Mouse (Mus musculus): ENCODE data around the gene B830017H08Rik. TPM values are rescaled to one million over a fixed set of nuclear protein-coding genes. Genes with fewer than 3 reads are reported as not detected.

Gene B830017H08Rik
- polyA plus RNA-seq, 1 experiment from 2014 or later = 1.5 TPM

- WGBS = 92% methylated on average over 2 of the region's 2 CpGs
- Histone ChIP-seq H3K27me3 (replicated peaks; ENCODE audit: control insufficient read depth, insufficient read depth, low read length) (no peaks in the 10 kb centered on the region), H3K4me1 (replicated peaks; ENCODE audit: control insufficient read depth, insufficient read depth, low read length) (no peaks in the 10 kb centered on the region), H3K4me2 (ENCODE audit: low read length) (no peak overlapping the region), H3K36me3 (ENCODE audit: control insufficient read depth, insufficient read depth) (no peaks in the 10 kb centered on the region), H3K9me3 (ENCODE audit: control insufficient read depth, low read length) (no peaks in the 10 kb centered on the region), H3K4me3 (replicated peaks; ENCODE audit: low read length) (no peak overlapping the region), H3K27ac (ENCODE audit: low read length) (no peak overlapping the region), H3K9ac (replicated peaks; ENCODE audit: low read depth, low read length) (no peak overlapping the region)
- no peak for ATAC-seq
Measured at GRCm38 (mm10) chr16:17865293-17865692, 32.4 kb downstream of the B830017H08Rik start.

- no peak overlapping the region for H3K9ac ChIP-seq (replicated peaks; ENCODE audit: low read depth, low read length)
- H3K27ac ChIP-seq (ENCODE audit: low read length) = no peak overlapping the region
- H3K9me3 ChIP-seq (ENCODE audit: control insufficient read depth, low read length) = no peaks in the 10 kb centered on the region
- peaks cover 3% of the 10 kb centered on the region; the same call in 1 of the 2 replicates for H3K36me3 ChIP-seq (ENCODE audit: control insufficient read depth, insufficient read depth)
- WGBS = 74% methylated on average over 6 of the region's 6 CpGs
- no peak for ATAC-seq
- no peaks in the 10 kb centered on the region for H3K4me1 ChIP-seq (replicated peaks; ENCODE audit: control insufficient read depth, insufficient read depth, low read length)
- no peak overlapping the region for H3K4me3 ChIP-seq (replicated peaks; ENCODE audit: low read length)
- H3K27me3 ChIP-seq (replicated peaks; ENCODE audit: control insufficient read depth, insufficient read depth, low read length) = no peaks in the 10 kb centered on the region
- no peak overlapping the region for H3K4me2 ChIP-seq (ENCODE audit: low read length)
Measured at GRCm38 (mm10) chr16:17865770-17866169, 32.8 kb downstream of the B830017H08Rik start.

GRCm38 (mm10) chr16:17871248-17871647, 38.3 kb downstream of the B830017H08Rik start:
- no peaks in the 10 kb centered on the region for H3K27me3 ChIP-seq (replicated peaks; ENCODE audit: control insufficient read depth, insufficient read depth, low read length)
- WGBS = 95% methylated on average over 5 of the region's 5 CpGs
- no peak overlapping the region for H3K4me2 ChIP-seq (ENCODE audit: low read length)
- ATAC-seq = no peak
- H3K9me3 ChIP-seq (ENCODE audit: control insufficient read depth, low read length) = no peaks in the 10 kb centered on the region
- H3K4me3 ChIP-seq (replicated peaks; ENCODE audit: low read length) = no peak overlapping the region
- no peak overlapping the region for H3K27ac ChIP-seq (ENCODE audit: low read length)
- H3K4me1 ChIP-seq (replicated peaks; ENCODE audit: control insufficient read depth, insufficient read depth, low read length) = no peaks in the 10 kb centered on the region
- H3K36me3 ChIP-seq (ENCODE audit: control insufficient read depth, insufficient read depth) = peaks cover 4% of the 10 kb centered on the region; the same call in 1 of the 2 replicates
- H3K9ac ChIP-seq (replicated peaks; ENCODE audit: low read depth, low read length) = no peak overlapping the region

- no peaks in the 10 kb centered on the region for H3K9me3 ChIP-seq (ENCODE audit: control insufficient read depth, low read length)
- H3K27me3 ChIP-seq (replicated peaks; ENCODE audit: control insufficient read depth, insufficient read depth, low read length) = no peaks in the 10 kb centered on the region
- H3K4me1 ChIP-seq (replicated peaks; ENCODE audit: control insufficient read depth, insufficient read depth, low read length) = no peaks in the 10 kb centered on the region
- peaks cover 4% of the 10 kb centered on the region; the same call in 1 of the 2 replicates for H3K36me3 ChIP-seq (ENCODE audit: control insufficient read depth, insufficient read depth)
- ATAC-seq = no peak
- 74% methylated on average over 4 of the region's 4 CpGs for WGBS
- H3K4me3 ChIP-seq (replicated peaks; ENCODE audit: low read length) = no peak overlapping the region
- H3K27ac ChIP-seq (ENCODE audit: low read length) = no peak overlapping the region
- no peak overlapping the region for H3K9ac ChIP-seq (replicated peaks; ENCODE audit: low read depth, low read length)
- no peak overlapping the region for H3K4me2 ChIP-seq (ENCODE audit: low read length)
Measured at GRCm38 (mm10) chr16:17872995-17873394, 40.1 kb downstream of the B830017H08Rik start.

- H3K9ac ChIP-seq (replicated peaks; ENCODE audit: low read depth, low read length) = no peak overlapping the region
- peaks cover 4% of the 10 kb centered on the region; the same call in 1 of the 2 replicates for H3K36me3 ChIP-seq (ENCODE audit: control insufficient read depth, insufficient read depth)
- WGBS = 89% methylated on average over 4 of the region's 4 CpGs
- no peak for ATAC-seq
- H3K9me3 ChIP-seq (ENCODE audit: control insufficient read depth, low read length) = no peaks in the 10 kb centered on the region
- no peak overlapping the region for H3K27ac ChIP-seq (ENCODE audit: low read length)
- no peak overlapping the region for H3K4me3 ChIP-seq (replicated peaks; ENCODE audit: low read length)
- no peaks in the 10 kb centered on the region for H3K27me3 ChIP-seq (replicated peaks; ENCODE audit: control insufficient read depth, insufficient read depth, low read length)
- H3K4me1 ChIP-seq (replicated peaks; ENCODE audit: control insufficient read depth, insufficient read depth, low read length) = no peaks in the 10 kb centered on the region
- no peak overlapping the region for H3K4me2 ChIP-seq (ENCODE audit: low read length)
Measured at GRCm38 (mm10) chr16:17875174-17875573, 42.3 kb downstream of the B830017H08Rik start.

- Histone ChIP-seq H3K27me3 (replicated peaks; ENCODE audit: control insufficient read depth, insufficient read depth, low read length) (no peaks in the 10 kb centered on the region), H3K9me3 (ENCODE audit: control insufficient read depth, low read length) (no peaks in the 10 kb centered on the region), H3K27ac (ENCODE audit: low read length) (no peak overlapping the region), H3K4me1 (replicated peaks; ENCODE audit: control insufficient read depth, insufficient read depth, low read length) (no peaks in the 10 kb centered on the region), H3K9ac (replicated peaks; ENCODE audit: low read depth, low read length) (no peak overlapping the region), H3K4me3 (replicated peaks; ENCODE audit: low read length) (no peak overlapping the region), H3K36me3 (ENCODE audit: control insufficient read depth, insufficient read depth) (no peaks in the 10 kb centered on the region), H3K4me2 (ENCODE audit: low read length) (no peak overlapping the region)
- ATAC-seq = no peak
- 97% methylated on average over 1 of the region's 1 CpGs for WGBS
Measured at GRCm38 (mm10) chr16:17876096-17876495, 43.2 kb downstream of the B830017H08Rik start.

- no peak overlapping the region for H3K27ac ChIP-seq (ENCODE audit: low read length)
- H3K27me3 ChIP-seq (replicated peaks; ENCODE audit: control insufficient read depth, insufficient read depth, low read length) = no peaks in the 10 kb centered on the region
- no peak for ATAC-seq
- 95% methylated on average over 4 of the region's 4 CpGs for WGBS
- H3K9me3 ChIP-seq (ENCODE audit: control insufficient read depth, low read length) = no peaks in the 10 kb centered on the region
- H3K9ac ChIP-seq (replicated peaks; ENCODE audit: low read depth, low read length) = no peak overlapping the region
- no peak overlapping the region for H3K4me3 ChIP-seq (replicated peaks; ENCODE audit: low read length)
- H3K4me1 ChIP-seq (replicated peaks; ENCODE audit: control insufficient read depth, insufficient read depth, low read length) = no peaks in the 10 kb centered on the region
- H3K4me2 ChIP-seq (ENCODE audit: low read length) = no peak overlapping the region
- H3K36me3 ChIP-seq (ENCODE audit: control insufficient read depth, insufficient read depth) = no peaks in the 10 kb centered on the region
Measured at GRCm38 (mm10) chr16:17879571-17879970, 46.6 kb downstream of the B830017H08Rik start.

GRCm38 (mm10) chr16:17882196-17882595, 49.3 kb downstream of the B830017H08Rik start:
- no peak overlapping the region for H3K4me2 ChIP-seq (ENCODE audit: low read length)
- H3K27me3 ChIP-seq (replicated peaks; ENCODE audit: control insufficient read depth, insufficient read depth, low read length) = no peaks in the 10 kb centered on the region
- H3K36me3 ChIP-seq (ENCODE audit: control insufficient read depth, insufficient read depth) = no peaks in the 10 kb centered on the region
- no peak overlapping the region for H3K27ac ChIP-seq (ENCODE audit: low read length)
- H3K9me3 ChIP-seq (ENCODE audit: control insufficient read depth, low read length) = no peaks in the 10 kb centered on the region
- peaks cover 12% of the 10 kb centered on the region for H3K4me1 ChIP-seq (replicated peaks; ENCODE audit: control insufficient read depth, insufficient read depth, low read length)
- no peak overlapping the region for H3K9ac ChIP-seq (replicated peaks; ENCODE audit: low read depth, low read length)
- H3K4me3 ChIP-seq (replicated peaks; ENCODE audit: low read length) = no peak overlapping the region
- no peak for ATAC-seq

GRCm38 (mm10) chr16:17884116-17884515, 51.2 kb downstream of the B830017H08Rik start:
- no peak for ATAC-seq
- Histone ChIP-seq H3K27me3 (replicated peaks; ENCODE audit: control insufficient read depth, insufficient read depth, low read length) (no peaks in the 10 kb centered on the region), H3K4me2 (ENCODE audit: low read length) (no peak overlapping the region), H3K4me1 (replicated peaks; ENCODE audit: control insufficient read depth, insufficient read depth, low read length) (peaks cover 12% of the 10 kb centered on the region), H3K36me3 (ENCODE audit: control insufficient read depth, insufficient read depth) (no peaks in the 10 kb centered on the region), H3K4me3 (replicated peaks; ENCODE audit: low read length) (no peak overlapping the region), H3K9ac (replicated peaks; ENCODE audit: low read depth, low read length) (no peak overlapping the region), H3K27ac (ENCODE audit: low read length) (no peak overlapping the region), H3K9me3 (ENCODE audit: control insufficient read depth, low read length) (no peaks in the 10 kb centered on the region)
- 92% methylated on average over 6 of the region's 6 CpGs for WGBS

All from forebrain, embryonic 16.5 days (tissue).